Mouse (Mus musculus): ENCODE measurements around the gene Comt. TPM values are rescaled to one million over a fixed set of nuclear protein-coding genes. Genes with fewer than 3 reads are reported as not detected.

Gene Comt
- polyA plus RNA-seq, 1 experiment from 2014 or later = 60.8 TPM

GRCm38 (mm10) chr16:18418756-18419602, 7.7 kb downstream of the Comt start:
- Histone ChIP-seq H3K9ac (ENCODE audit: low read length) (no peak overlapping the region), H3K4me2 (ENCODE audit: low read depth) (no peak overlapping the region), H3K9me3 (ENCODE audit: control insufficient read depth, low read length) (no peaks in the 10 kb centered on the region), H3K4me3 (ENCODE audit: low read depth, low read length) (no peak overlapping the region), H3K27ac (ENCODE audit: low read depth, low read length) (no peak overlapping the region), H3K27me3 (ENCODE audit: control insufficient read depth, insufficient read depth, low read length) (no peaks in the 10 kb centered on the region), H3K4me1 (ENCODE audit: control insufficient read depth, insufficient read depth, low read length) (no peaks in the 10 kb centered on the region), H3K36me3 (ENCODE audit: control insufficient read depth, insufficient read depth, low read length) (no peaks in the 10 kb centered on the region; the same call in 1 of the 2 replicates)
- WGBS = 90% methylated on average over 4 of the region's 4 CpGs
- DNase-seq (ENCODE audit: low spot score) (no peak), ATAC-seq (ENCODE audit: insufficient read depth, low FRiP score, low TSS enrichment) (no peak)

- WGBS = 89% methylated on average over 5 of the region's 5 CpGs
- Histone ChIP-seq H3K36me3 (ENCODE audit: control insufficient read depth, insufficient read depth, low read length) (no peaks in the 10 kb centered on the region; the same call in 1 of the 2 replicates), H3K9me3 (ENCODE audit: control insufficient read depth, low read length) (no peaks in the 10 kb centered on the region), H3K27me3 (ENCODE audit: control insufficient read depth, insufficient read depth, low read length) (no peaks in the 10 kb centered on the region), H3K4me2 (ENCODE audit: low read depth) (no peak overlapping the region), H3K9ac (ENCODE audit: low read length) (no peak overlapping the region), H3K4me1 (ENCODE audit: control insufficient read depth, insufficient read depth, low read length) (no peaks in the 10 kb centered on the region), H3K27ac (ENCODE audit: low read depth, low read length) (no peak overlapping the region), H3K4me3 (ENCODE audit: low read depth, low read length) (no peak overlapping the region)
- DNase-seq (ENCODE audit: low spot score) = no peak
- no peak for ATAC-seq (ENCODE audit: insufficient read depth, low FRiP score, low TSS enrichment)
These were observed 9.2 kb downstream of the Comt start for GRCm38 (mm10) chr16:18417491-18417890.

- no peaks in the 10 kb centered on the region; the same call in 1 of the 2 replicates for H3K36me3 ChIP-seq (ENCODE audit: control insufficient read depth, insufficient read depth, low read length)
- H3K4me2 ChIP-seq (ENCODE audit: low read depth) = no peak overlapping the region
- no peak overlapping the region for H3K4me3 ChIP-seq (ENCODE audit: low read depth, low read length)
- no peaks in the 10 kb centered on the region for H3K4me1 ChIP-seq (ENCODE audit: control insufficient read depth, insufficient read depth, low read length)
- no peaks in the 10 kb centered on the region for H3K9me3 ChIP-seq (ENCODE audit: control insufficient read depth, low read length)
- no peaks in the 10 kb centered on the region for H3K27me3 ChIP-seq (ENCODE audit: control insufficient read depth, insufficient read depth, low read length)
- ATAC-seq (ENCODE audit: insufficient read depth, low FRiP score, low TSS enrichment) (no peak), DNase-seq (ENCODE audit: low spot score) (no peak)
- 76% methylated on average over 3 of the region's 3 CpGs for WGBS
- no peak overlapping the region for H3K27ac ChIP-seq (ENCODE audit: low read depth, low read length)
- no peak overlapping the region for H3K9ac ChIP-seq (ENCODE audit: low read length)
These were observed 9.8 kb downstream of the Comt start for GRCm38 (mm10) chr16:18416837-18417236.

- Histone ChIP-seq H3K9ac (ENCODE audit: low read length) (no peak overlapping the region), H3K4me2 (ENCODE audit: low read depth) (no peak overlapping the region), H3K27ac (ENCODE audit: low read depth, low read length) (0 out of 2 replicates have a peak overlapping the region, but pooled peaks have one; percentile 44), H3K27me3 (ENCODE audit: control insufficient read depth, insufficient read depth, low read length) (no peaks in the 10 kb centered on the region), H3K36me3 (ENCODE audit: control insufficient read depth, insufficient read depth, low read length) (no peaks in the 10 kb centered on the region; the same call in 1 of the 2 replicates), H3K4me1 (ENCODE audit: control insufficient read depth, insufficient read depth, low read length) (no peaks in the 10 kb centered on the region), H3K9me3 (ENCODE audit: control insufficient read depth, low read length) (no peaks in the 10 kb centered on the region), H3K4me3 (ENCODE audit: low read depth, low read length) (no peak overlapping the region)
- no peak for DNase-seq (ENCODE audit: low spot score)
- 68% methylated on average over 18 of the region's 18 CpGs for WGBS
- ATAC-seq (ENCODE audit: insufficient read depth, low FRiP score, low TSS enrichment) = no peak
These were observed 10.4 kb downstream of the Comt start for GRCm38 (mm10) chr16:18416094-18416761.

GRCm38 (mm10) chr16:18413032-18413816, 13.4 kb downstream of the Comt start:
- Histone ChIP-seq H3K9me3 (ENCODE audit: control insufficient read depth, low read length) (no peaks in the 10 kb centered on the region), H3K27ac (ENCODE audit: low read depth, low read length) (no peak overlapping the region), H3K4me3 (ENCODE audit: low read depth, low read length) (no peak overlapping the region), H3K4me1 (ENCODE audit: control insufficient read depth, insufficient read depth, low read length) (no peaks in the 10 kb centered on the region), H3K36me3 (ENCODE audit: control insufficient read depth, insufficient read depth, low read length) (peaks cover 4% of the 10 kb centered on the region; the same call in 1 of the 2 replicates), H3K4me2 (ENCODE audit: low read depth) (no peak overlapping the region), H3K27me3 (ENCODE audit: control insufficient read depth, insufficient read depth, low read length) (no peaks in the 10 kb centered on the region), H3K9ac (ENCODE audit: low read length) (no peak overlapping the region)
- no peak for DNase-seq (ENCODE audit: low spot score)
- no peak for ATAC-seq (ENCODE audit: insufficient read depth, low FRiP score, low TSS enrichment)
- 84% methylated on average over 7 of the region's 7 CpGs for WGBS

GRCm38 (mm10) chr16:18411802-18412476, 14.7 kb downstream of the Comt start:
- H3K4me3 ChIP-seq (ENCODE audit: low read depth, low read length) = no peak overlapping the region
- no peak overlapping the region for H3K9ac ChIP-seq (ENCODE audit: low read length)
- ATAC-seq (ENCODE audit: insufficient read depth, low FRiP score, low TSS enrichment) = no peak
- H3K36me3 ChIP-seq (ENCODE audit: control insufficient read depth, insufficient read depth, low read length) = 0 out of 2 replicates have a peak, but pooled peaks cover 4% of the 10 kb centered on the region
- 87% methylated on average over 12 of the region's 12 CpGs for WGBS
- H3K27me3 ChIP-seq (ENCODE audit: control insufficient read depth, insufficient read depth, low read length) = no peaks in the 10 kb centered on the region
- H3K4me1 ChIP-seq (ENCODE audit: control insufficient read depth, insufficient read depth, low read length) = no peaks in the 10 kb centered on the region
- no peaks in the 10 kb centered on the region for H3K9me3 ChIP-seq (ENCODE audit: control insufficient read depth, low read length)
- H3K27ac ChIP-seq (ENCODE audit: low read depth, low read length) = no peak overlapping the region
- no peak for DNase-seq (ENCODE audit: low spot score)
- no peak overlapping the region for H3K4me2 ChIP-seq (ENCODE audit: low read depth)

- H3K36me3 ChIP-seq (ENCODE audit: control insufficient read depth, insufficient read depth, low read length) = 0 out of 2 replicates have a peak, but pooled peaks cover 4% of the 10 kb centered on the region
- ATAC-seq (ENCODE audit: insufficient read depth, low FRiP score, low TSS enrichment) (no peak; the same call in 1 of the 2 replicates), DNase-seq (ENCODE audit: low spot score) (no peak)
- no peak overlapping the region for H3K27ac ChIP-seq (ENCODE audit: low read depth, low read length)
- H3K9ac ChIP-seq (ENCODE audit: low read length) = no peak overlapping the region
- H3K27me3 ChIP-seq (ENCODE audit: control insufficient read depth, insufficient read depth, low read length) = no peaks in the 10 kb centered on the region
- H3K9me3 ChIP-seq (ENCODE audit: control insufficient read depth, low read length) = no peaks in the 10 kb centered on the region
- H3K4me2 ChIP-seq (ENCODE audit: low read depth) = no peak overlapping the region
- H3K4me3 ChIP-seq (ENCODE audit: low read depth, low read length) = no peak overlapping the region
- H3K4me1 ChIP-seq (ENCODE audit: control insufficient read depth, insufficient read depth, low read length) = no peaks in the 10 kb centered on the region
- 84% methylated on average over 13 of the region's 13 CpGs for WGBS
These were observed 15.5 kb downstream of the Comt start for GRCm38 (mm10) chr16:18411026-18411649.

- WGBS = 90% methylated on average over 5 of the region's 5 CpGs
- H3K9ac ChIP-seq (ENCODE audit: low read length) = no peak overlapping the region
- H3K4me3 ChIP-seq (ENCODE audit: low read depth, low read length) = no peak overlapping the region
- H3K27me3 ChIP-seq (ENCODE audit: control insufficient read depth, insufficient read depth, low read length) = no peaks in the 10 kb centered on the region
- no peak overlapping the region for H3K27ac ChIP-seq (ENCODE audit: low read depth, low read length)
- no peak overlapping the region for H3K4me2 ChIP-seq (ENCODE audit: low read depth)
- H3K36me3 ChIP-seq (ENCODE audit: control insufficient read depth, insufficient read depth, low read length) = peaks cover 5% of the 10 kb centered on the region; the same call in 1 of the 2 replicates
- ATAC-seq (ENCODE audit: insufficient read depth, low FRiP score, low TSS enrichment) (no peak), DNase-seq (ENCODE audit: low spot score) (no peak)
- no peaks in the 10 kb centered on the region for H3K4me1 ChIP-seq (ENCODE audit: control insufficient read depth, insufficient read depth, low read length)
- H3K9me3 ChIP-seq (ENCODE audit: control insufficient read depth, low read length) = no peaks in the 10 kb centered on the region
These were observed 16.2 kb downstream of the Comt start for GRCm38 (mm10) chr16:18410418-18410817.
